Mouse (Mus musculus) kidney, postnatal 25 days (tissue): Measurements from ENCODE around the gene Sft2d1.

ENCODE experiments used
- DNase-seq, 2 experiments: peaks; one replicate each; pipeline ENCODE4 v3.0.0; 2021; ENCODE audit warnings: mixed read lengths in 2 of 2

The Sft2d1 gene

GRCm38 (mm10) chr17:8310838-8311614 is at the start of gene Sft2d1:
Gene Sft2d1, plus strand, starts transcription at chr17:8311102.
- DNase-seq = peak; percentile 97 to 98

GRCm38 (mm10) chr17:8264638-8265037 is 46.3 kb upstream of the Sft2d1 start:
- DNase-seq = peak; percentile 47 to 63

GRCm38 (mm10) chr17:8272054-8272749 is 38.7 kb upstream of the Sft2d1 start:
- no peak for DNase-seq

GRCm38 (mm10) chr17:8272951-8273350 is 38.0 kb upstream of the Sft2d1 start:
- no peak for DNase-seq

GRCm38 (mm10) chr17:8276071-8276470 is 34.8 kb upstream of the Sft2d1 start:
- peak; percentile 67 to 85 for DNase-seq

- no peak for DNase-seq
Observed at GRCm38 (mm10) chr17:8276680-8277079, 34.2 kb upstream of the Sft2d1 start.

- no peak for DNase-seq
Observed at GRCm38 (mm10) chr17:8277266-8277665, 33.6 kb upstream of the Sft2d1 start.

- peak in 1 of 2 experiments; percentile 38 for DNase-seq
Observed at GRCm38 (mm10) chr17:8278356-8278755, 32.5 kb upstream of the Sft2d1 start.

- peak; percentile 87 to 98 for DNase-seq
Observed at GRCm38 (mm10) chr17:8282821-8283525, 27.9 kb upstream of the Sft2d1 start, which contains the start of gene Mpc1. Gene Mpc1, plus strand, starts transcription at chr17:8282904.

GRCm38 (mm10) chr17:8283526-8284253 is 27.2 kb upstream of the Sft2d1 start:
- DNase-seq = peak; percentile 96 to 99

- peak; percentile 58 to 83 for DNase-seq
Observed at GRCm38 (mm10) chr17:8284254-8284661, 26.6 kb upstream of the Sft2d1 start.

GRCm38 (mm10) chr17:8285056-8285455 is 25.8 kb upstream of the Sft2d1 start:
- DNase-seq = no peak

- DNase-seq = no peak
Observed at GRCm38 (mm10) chr17:8286987-8287386, 23.9 kb upstream of the Sft2d1 start.

- DNase-seq = peak in 1 of 2 experiments; percentile 54
Observed at GRCm38 (mm10) chr17:8289993-8290679, 20.8 kb upstream of the Sft2d1 start.

GRCm38 (mm10) chr17:8290736-8291135 is 20.2 kb upstream of the Sft2d1 start:
- DNase-seq = peak in 1 of 2 experiments; percentile 60

- DNase-seq = no peak
Observed at GRCm38 (mm10) chr17:8295825-8296224, 15.1 kb upstream of the Sft2d1 start.

GRCm38 (mm10) chr17:8296313-8296844 is 14.5 kb upstream of the Sft2d1 start:
- DNase-seq = no peak

- no peak for DNase-seq
Observed at GRCm38 (mm10) chr17:8297746-8298145, 13.2 kb upstream of the Sft2d1 start.

- DNase-seq = no peak
Observed at GRCm38 (mm10) chr17:8298281-8298680, 12.6 kb upstream of the Sft2d1 start.

- no peak for DNase-seq
Observed at GRCm38 (mm10) chr17:8299524-8299923, 11.4 kb upstream of the Sft2d1 start.

GRCm38 (mm10) chr17:8301515-8301914 is 9.4 kb upstream of the Sft2d1 start:
- no peak for DNase-seq
